Mouse (Mus musculus) hindbrain, embryonic 16.5 days (tissue): ENCODE measurements at regions not wholly inside any gene's neighbourhood (a gene's known extent, or its start where the extent isn't known, plus 50 kb on each side); places are given as distances from the start of the nearest gene placed in this dataset.

Experiments
- ATAC-seq: fragments of 200-750 bp; cut with Nextera tagmentation; 2 replicates; pipeline ENCODE4 v1.8.0; 2017; ENCODE audit warnings: moderate TSS enrichment, moderate library complexity
- H3K27ac ChIP-seq: fragments of 300-500 bp; sonication (generic); 2 replicates; pipeline ENCODE4 v1.5.1; 2014; ENCODE audit warnings: low read depth, mild to moderate bottlenecking, control low read depth, low read length, moderate library complexity
- H3K27me3 ChIP-seq: fragments of 300-500 bp; sonication (generic); replicated peaks from 2 replicates; pipeline ENCODE4 v1.6.1; 2014; ENCODE audit warnings: low read length; ENCODE audit not compliant: control insufficient read depth, insufficient read depth
- H3K36me3 ChIP-seq: fragments of 300-500 bp; sonication (generic); 2 replicates; pipeline ENCODE4 v1.6.1; 2014; ENCODE audit warnings: mild to moderate bottlenecking, low read length, moderate library complexity, mixed read lengths; ENCODE audit not compliant: control insufficient read depth, insufficient read depth
- H3K4me1 ChIP-seq: fragments of 300-500 bp; sonication (generic); 2 replicates; pipeline ENCODE4 v1.6.1; 2014; ENCODE audit warnings: low read depth, low read length; ENCODE audit not compliant: control insufficient read depth, insufficient read depth
- H3K4me2 ChIP-seq: fragments of 300-500 bp; sonication (generic); 2 replicates; pipeline ENCODE4 v1.6.1; 2014; ENCODE audit warnings: mild to moderate bottlenecking, low read length, control low read depth, moderate library complexity
- H3K4me3 ChIP-seq: fragments of 300-500 bp; sonication (generic); 2 replicates; pipeline ENCODE4 v1.5.1; 2014; ENCODE audit warnings: mild to moderate bottlenecking, low read length, control low read depth, moderate library complexity
- H3K9ac ChIP-seq: fragments of 300-500 bp; sonication (generic); 2 replicates; pipeline ENCODE4 v1.6.1; 2014; ENCODE audit warnings: low read depth, mild to moderate bottlenecking, control low read depth, low read length, moderate library complexity
- H3K9me3 ChIP-seq: fragments of 300-500 bp; sonication (generic); 2 replicates; pipeline ENCODE4 v1.6.1; 2014; ENCODE audit warnings: mild to moderate bottlenecking, low read length, moderate library complexity; ENCODE audit not compliant: control insufficient read depth
- WGBS: fragments of 180-500 bp; shearing (Covaris S2); extraction: QIAGEN DNeasy Blood & Tissue Kit; methylation state at CpG from one replicate; pipeline ENCODE4 v1.1.7; 2014; 5-methylcytosine and 5-hydroxymethylcytosine counted together

GRCm38 (mm10) chr8:86342016-86342684 is 238.3 kb downstream of the Abcc12 start:
- Histone ChIP-seq H3K27ac (no peak overlapping the region), H3K36me3 (no peaks in the 10 kb centered on the region), H3K9ac (no peak overlapping the region), H3K9me3 (no peaks in the 10 kb centered on the region), H3K4me3 (no peak overlapping the region), H3K27me3 (no peaks in the 10 kb centered on the region), H3K4me2 (no peak overlapping the region), H3K4me1 (peaks cover 6% of the 10 kb centered on the region; the same call in 1 of the 2 replicates)
- 47% methylated on average over 8 of the region's 8 CpGs for WGBS
- no peak for ATAC-seq

GRCm38 (mm10) chr8:86338574-86339264 is 241.8 kb downstream of the Abcc12 start:
- no peak overlapping the region for H3K9ac ChIP-seq
- H3K27me3 ChIP-seq, result no peaks in the 10 kb centered on the region
- no peak overlapping the region for H3K4me2 ChIP-seq
- H3K4me1 ChIP-seq, result peaks cover 6% of the 10 kb centered on the region; the same call in 1 of the 2 replicates
- no peak for ATAC-seq
- 71% methylated on average over 18 of the region's 18 CpGs for WGBS
- H3K36me3 ChIP-seq, result no peaks in the 10 kb centered on the region
- H3K9me3 ChIP-seq, result no peaks in the 10 kb centered on the region
- H3K4me3 ChIP-seq, result no peak overlapping the region
- 0 out of 2 replicates have a peak overlapping the region, but pooled peaks have one; percentile 49 for H3K27ac ChIP-seq

- Histone ChIP-seq H3K36me3 (no peaks in the 10 kb centered on the region), H3K9ac (no peak overlapping the region), H3K27ac (no peak overlapping the region), H3K9me3 (no peaks in the 10 kb centered on the region), H3K4me2 (no peak overlapping the region), H3K4me3 (no peak overlapping the region), H3K4me1 (peaks cover 4% of the 10 kb centered on the region), H3K27me3 (no peaks in the 10 kb centered on the region)
- WGBS, result 59% methylated on average over 6 of the region's 6 CpGs
- no peak for ATAC-seq
Measured at GRCm38 (mm10) chr8:86331383-86331782, 249.1 kb downstream of the Abcc12 start.

GRCm38 (mm10) chr8:86328626-86329025 is 251.9 kb downstream of the Abcc12 start:
- Histone ChIP-seq H3K4me2 (no peak overlapping the region), H3K27ac (no peak overlapping the region), H3K36me3 (no peaks in the 10 kb centered on the region), H3K4me1 (peaks cover 14% of the 10 kb centered on the region), H3K27me3 (no peaks in the 10 kb centered on the region), H3K9ac (no peak overlapping the region), H3K4me3 (no peak overlapping the region), H3K9me3 (no peaks in the 10 kb centered on the region)
- WGBS, result 13% methylated on average over 7 of the region's 7 CpGs
- ATAC-seq, result peak; percentile 67

GRCm38 (mm10) chr8:86327982-86328381 is 252.5 kb downstream of the Abcc12 start:
- no peak overlapping the region for H3K4me2 ChIP-seq
- no peaks in the 10 kb centered on the region for H3K27me3 ChIP-seq
- H3K27ac ChIP-seq, result no peak overlapping the region
- H3K9ac ChIP-seq, result no peak overlapping the region
- no peak overlapping the region for H3K4me3 ChIP-seq
- H3K9me3 ChIP-seq, result no peaks in the 10 kb centered on the region
- ATAC-seq, result no peak
- 54% methylated on average over 3 of the region's 3 CpGs for WGBS
- no peaks in the 10 kb centered on the region for H3K36me3 ChIP-seq
- peaks cover 14% of the 10 kb centered on the region for H3K4me1 ChIP-seq

GRCm38 (mm10) chr8:86325040-86325439 is 255.4 kb downstream of the Abcc12 start:
- peaks cover 14% of the 10 kb centered on the region for H3K4me1 ChIP-seq
- no peaks in the 10 kb centered on the region for H3K9me3 ChIP-seq
- H3K4me2 ChIP-seq, result no peak overlapping the region
- 41% methylated on average over 7 of the region's 7 CpGs for WGBS
- no peaks in the 10 kb centered on the region for H3K36me3 ChIP-seq
- H3K9ac ChIP-seq, result no peak overlapping the region
- no peak overlapping the region for H3K4me3 ChIP-seq
- no peaks in the 10 kb centered on the region for H3K27me3 ChIP-seq
- 0 out of 2 replicates have a peak, but pooled peaks have one; percentile 31 for ATAC-seq
- peak overlapping the region; percentile 60 for H3K27ac ChIP-seq

GRCm38 (mm10) chr8:86324542-86324941 is 255.9 kb downstream of the Abcc12 start:
- Histone ChIP-seq H3K4me1 (peaks cover 14% of the 10 kb centered on the region), H3K4me2 (no peak overlapping the region), H3K27me3 (no peaks in the 10 kb centered on the region), H3K9ac (no peak overlapping the region), H3K4me3 (no peak overlapping the region), H3K27ac (peak overlapping the region; percentile 60), H3K9me3 (no peaks in the 10 kb centered on the region), H3K36me3 (no peaks in the 10 kb centered on the region)
- WGBS, result 45% methylated on average over 4 of the region's 4 CpGs
- 0 out of 2 replicates have a peak, but pooled peaks have one; percentile 19 for ATAC-seq

- H3K27ac ChIP-seq, result no peak overlapping the region
- 63% methylated on average over 2 of the region's 2 CpGs for WGBS
- no peaks in the 10 kb centered on the region for H3K27me3 ChIP-seq
- H3K9me3 ChIP-seq, result no peaks in the 10 kb centered on the region
- H3K9ac ChIP-seq, result no peak overlapping the region
- ATAC-seq, result no peak
- H3K4me2 ChIP-seq, result no peak overlapping the region
- H3K4me1 ChIP-seq, result peaks cover 14% of the 10 kb centered on the region
- no peaks in the 10 kb centered on the region for H3K36me3 ChIP-seq
- H3K4me3 ChIP-seq, result no peak overlapping the region
Measured at GRCm38 (mm10) chr8:86323823-86324222, 256.7 kb downstream of the Abcc12 start.

- Histone ChIP-seq H3K9ac (no peak overlapping the region), H3K4me2 (no peak overlapping the region), H3K4me1 (peaks cover 10% of the 10 kb centered on the region), H3K9me3 (no peaks in the 10 kb centered on the region), H3K27ac (peak overlapping the region; percentile 23; the same call in 1 of the 2 replicates), H3K27me3 (no peaks in the 10 kb centered on the region), H3K36me3 (no peaks in the 10 kb centered on the region), H3K4me3 (no peak overlapping the region)
- 30% methylated on average over 1 of the region's 1 CpGs for WGBS
- ATAC-seq, result no peak
Measured at GRCm38 (mm10) chr8:86322494-86322893, 258.0 kb downstream of the Abcc12 start.
